Mouse (Mus musculus) heart, adult 8-10 months (tissue): Measurements from ENCODE around the gene Huwe1. TPM values are rescaled to one million over a fixed set of nuclear protein-coding genes. Genes with fewer than 3 reads are reported as not detected.

Experiments
- DNase-seq: peaks from one replicate; pipeline ENCODE4 v3.0.0; 2022; ENCODE audit warnings: low spot score
- microRNA-seq: library from miRNA; unstranded; fragments of <30 nt; microRNA quantifications from one replicate; pipeline ENCODE4 v1.2.0, GENCODE M21; 2022
- total RNA-seq, 4 experiments: library from RNA; stranded (reverse); gene quantifications; 2 replicates each; pipeline ENCODE4 v1.2.4; 2022

Huwe1 gene
- total RNA-seq, 4 experiments from 2014 or later: 157 to 200 (median 175) TPM

- no peak for DNase-seq
Observed at GRCm38 (mm10) chrX:151950231-151950630, 149.6 kb downstream of the Huwe1 start.

GRCm38 (mm10) chrX:151951181-151951580 lies 150.6 kb downstream of the Huwe1 start:
- DNase-seq: no peak

Small RNA genes within 50 kb of the gene (microRNA-seq; reads per million reads assigned to microRNA genes)
- gene Mir3113: not detected
- gene Mir98: 2,412 reads per million, percentile 88 among the genes with 10 or more reads in this experiment
- 9,805 reads per million, percentile 95 among the genes with 10 or more reads in this experiment for gene Mirlet7f-2

Other genes starting within 250 kb of the Huwe1 start
- gene Hsd17b10, start 201.0 kb downstream of the Huwe1 start, total RNA-seq: 100 to 1,000 TPM; 222 to 288 (median 242) TPM
- under 1 TPM; 0.23 to 0.75 (median 0.48) TPM for gene Ribc1, start 215.5 kb downstream of the Huwe1 start, total RNA-seq
- 10 to 100 TPM; 19.7 to 25.7 (median 23.6) TPM for gene Smc1a, start 215.6 kb downstream of the Huwe1 start, total RNA-seq